Mouse (Mus musculus) C2C12 (cell line): ENCODE results near the gene Runx3. TPM values are rescaled to one million over a fixed set of nuclear protein-coding genes. Genes with fewer than 3 reads are reported as not detected.

Experiments used
- H3K27me3 ChIP-seq: one replicate; pipeline ENCODE4 v1.6.1; 2011; ENCODE audit not compliant: control insufficient read depth, insufficient read depth, insufficient read length
- H3K36me3 ChIP-seq: one replicate; pipeline ENCODE4 v1.6.1; 2011; ENCODE audit not compliant: control insufficient read depth, insufficient read depth
- H3K4me3 ChIP-seq: one replicate; pipeline ENCODE4 v1.5.1; 2011; ENCODE audit warnings: mild to moderate bottlenecking, control low read depth; ENCODE audit not compliant: poor library complexity, insufficient read depth, severe bottlenecking
- H3K79me2 ChIP-seq: one replicate; pipeline ENCODE4 v1.6.1; 2011; ENCODE audit not compliant: control insufficient read depth, insufficient read depth
- H3K79me3 ChIP-seq: one replicate; pipeline ENCODE4 v1.6.1; 2011; ENCODE audit warnings: low read depth, control low read depth
- H3ac ChIP-seq: one replicate; pipeline ENCODE3; 2011; ENCODE audit warnings: low read depth; ENCODE audit not compliant: control insufficient read depth, insufficient read length
- CEBPB ChIP-seq: IDR thresholded peaks from one replicate; pipeline ENCODE4 v1.6.1; 2011; ENCODE audit warnings: low read depth, mild to moderate bottlenecking, control low read depth, moderate library complexity
- CTCF ChIP-seq: IDR thresholded peaks from one replicate; pipeline ENCODE4 v1.5.1; 2011; ENCODE audit not compliant: control insufficient read depth, insufficient read depth, insufficient read length
- FOSL1 ChIP-seq: IDR thresholded peaks from one replicate; pipeline ENCODE4 v1.8.0; 2011; ENCODE audit warnings: mild to moderate bottlenecking, low read length; ENCODE audit not compliant: poor library complexity, insufficient read depth, severe bottlenecking
- MAX ChIP-seq: IDR thresholded peaks from one replicate; pipeline ENCODE4 v1.6.1; 2011; ENCODE audit warnings: mild to moderate bottlenecking, control low read depth
- MYOD1 ChIP-seq: IDR thresholded peaks from one replicate; pipeline ENCODE4 v1.6.1; 2011; ENCODE audit warnings: low read depth; ENCODE audit not compliant: control insufficient read depth, insufficient read length
- MYOG ChIP-seq: IDR thresholded peaks from one replicate; pipeline ENCODE4 v1.6.1; 2011; ENCODE audit not compliant: control insufficient read depth, insufficient read length; ENCODE audit errors: extremely low read depth
- USF1 ChIP-seq: IDR thresholded peaks from one replicate; pipeline ENCODE4 v1.6.1; 2011; ENCODE audit warnings: low read depth, mild to moderate bottlenecking, control low read depth, moderate library complexity
- polyA plus RNA-seq: library from polyadenylated mRNA; unstranded; fragments of >200 nt; fragmentation: generic; extraction: Trizol; gene quantifications from one replicate; pipeline ENCODE4 v1.2.1, GENCODE M21; 2012; ENCODE audit warnings: missing spikeins

The Runx3 gene
- polyA plus RNA-seq, 1 experiment: 19.5 TPM

DNA sequence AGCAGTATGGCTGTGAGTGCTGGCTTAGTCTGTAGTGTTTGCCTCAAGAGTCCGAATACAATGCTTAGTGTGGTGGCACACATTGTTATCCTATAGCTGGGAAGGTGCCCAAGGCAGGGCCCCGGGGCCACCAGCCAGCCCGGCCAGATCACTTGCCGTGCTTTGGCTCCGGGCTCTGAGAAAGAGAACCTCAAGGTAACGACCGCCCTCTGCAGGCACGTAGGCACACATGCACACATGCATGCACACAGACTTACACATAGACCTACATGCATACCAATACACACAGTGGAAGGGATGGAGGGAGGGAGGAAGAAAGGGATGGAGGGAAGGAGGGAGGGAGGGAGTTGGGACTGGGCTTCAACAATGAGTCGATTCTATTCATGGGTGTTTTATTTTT is 2.6 kb upstream of the Runx3 start:
- H3ac ChIP-seq: no peak overlapping the region
- H3K4me3 ChIP-seq: no peak overlapping the region
- TF ChIP-seq MYOG (no peak), FOSL1 (no peak), MYOD1 (no peak), USF1 (no peak), CEBPB (no peak), CTCF (no peak), MAX (no peak)
- H3K36me3 ChIP-seq: no peaks in the 10 kb centered on the region
- no peaks in the 10 kb centered on the region for H3K79me3 ChIP-seq
- H3K27me3 ChIP-seq: no peaks in the 10 kb centered on the region
- H3K79me2 ChIP-seq: no peaks in the 10 kb centered on the region

DNA sequence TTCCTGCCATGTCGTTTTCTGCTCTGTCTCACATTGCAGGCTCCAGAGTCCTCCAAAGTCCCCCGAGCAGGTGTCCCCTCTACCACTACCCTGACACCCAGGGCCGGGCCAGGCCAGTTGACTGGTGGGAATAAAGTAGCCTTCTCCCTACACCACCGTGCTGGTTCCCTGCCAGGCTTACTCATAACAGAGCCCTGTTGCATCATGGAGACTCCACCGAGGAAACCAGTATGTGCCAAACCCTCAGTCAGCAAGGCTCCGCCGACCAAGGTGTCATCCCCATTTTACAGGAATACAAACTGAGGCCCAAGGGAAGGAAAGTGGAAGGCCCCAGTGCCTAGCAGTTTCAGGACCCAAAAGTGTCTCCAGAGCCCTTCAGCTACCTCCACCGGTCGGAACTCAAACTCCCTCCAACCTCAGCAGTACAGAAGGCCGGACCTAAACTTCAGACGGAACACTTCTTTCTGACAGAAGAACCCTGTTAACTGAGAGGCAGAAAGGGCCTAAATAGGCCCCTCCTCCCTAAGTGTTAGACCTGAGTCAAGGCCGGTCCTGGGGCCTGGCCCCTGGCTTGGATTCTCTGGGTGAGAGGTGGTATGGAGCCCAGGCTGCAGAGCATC is 1.5 kb upstream of the Runx3 start:
- Histone ChIP-seq H3K27me3 (no peaks in the 10 kb centered on the region), H3K79me3 (no peaks in the 10 kb centered on the region), H3K79me2 (no peaks in the 10 kb centered on the region), H3K36me3 (no peaks in the 10 kb centered on the region), H3K4me3 (no peak overlapping the region), H3ac (no peak overlapping the region)
- TF ChIP-seq CEBPB (peak; percentile 79), CTCF (no peak), MAX (no peak), FOSL1 (no peak)

DNA sequence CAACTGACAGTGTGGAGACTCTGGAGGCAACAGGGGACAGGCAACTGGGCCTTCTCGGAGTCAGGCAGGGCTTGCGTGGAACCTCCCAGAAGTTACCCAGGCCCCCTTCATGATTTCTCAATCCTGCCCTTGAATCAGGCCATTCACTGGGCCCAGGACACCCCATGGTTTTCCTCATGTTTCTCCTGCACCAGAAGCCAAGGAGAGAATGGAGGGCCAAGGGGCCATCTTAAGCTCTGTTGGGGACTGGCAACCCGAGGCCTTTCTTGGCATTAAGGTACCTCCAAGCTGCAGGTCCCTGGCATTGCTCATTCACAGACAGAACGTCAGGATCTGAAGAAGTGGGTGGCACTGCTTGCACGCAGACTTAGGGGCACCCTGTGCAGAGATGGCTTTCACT is 3.3 kb downstream of the Runx3 start:
- TF ChIP-seq MYOD1 (no peak), CTCF (no peak), MAX (no peak), FOSL1 (no peak), MYOG (no peak), USF1 (no peak), CEBPB (no peak)
- Histone ChIP-seq H3K4me3 (no peak overlapping the region), H3K79me2 (no peaks in the 10 kb centered on the region), H3ac (no peak overlapping the region), H3K27me3 (no peaks in the 10 kb centered on the region), H3K79me3 (no peaks in the 10 kb centered on the region), H3K36me3 (no peaks in the 10 kb centered on the region)

DNA sequence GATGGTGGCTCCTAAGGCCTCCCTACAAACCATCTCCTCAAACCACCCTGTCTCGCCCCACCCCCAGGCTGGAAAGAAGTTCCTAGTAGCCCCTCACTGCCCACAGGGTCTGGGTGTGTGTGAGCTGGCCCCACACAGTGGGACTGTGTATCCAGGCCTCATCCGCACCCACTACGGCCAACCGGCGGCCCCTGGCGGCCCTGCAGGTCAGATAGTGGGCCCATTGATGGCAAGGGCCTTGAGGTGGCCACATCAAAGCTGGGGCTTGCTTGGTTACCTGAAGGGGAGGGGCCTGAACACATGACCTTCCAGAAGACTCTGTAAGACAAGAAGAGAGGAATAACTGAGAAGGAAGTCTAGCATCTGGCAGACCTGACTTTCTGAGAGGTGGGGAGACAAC is 4.3 kb downstream of the Runx3 start:
- Histone ChIP-seq H3K27me3 (no peaks in the 10 kb centered on the region), H3K79me2 (no peaks in the 10 kb centered on the region), H3K79me3 (no peaks in the 10 kb centered on the region), H3ac (no peak overlapping the region), H3K36me3 (no peaks in the 10 kb centered on the region), H3K4me3 (no peak overlapping the region)
- TF ChIP-seq CTCF: no peak
- no peak for TF ChIP-seq FOSL1
- TF ChIP-seq MYOD1: no peak
- no peak for TF ChIP-seq MAX
- TF ChIP-seq USF1: no peak
- TF ChIP-seq MYOG: no peak
- TF ChIP-seq CEBPB: no peak

DNA sequence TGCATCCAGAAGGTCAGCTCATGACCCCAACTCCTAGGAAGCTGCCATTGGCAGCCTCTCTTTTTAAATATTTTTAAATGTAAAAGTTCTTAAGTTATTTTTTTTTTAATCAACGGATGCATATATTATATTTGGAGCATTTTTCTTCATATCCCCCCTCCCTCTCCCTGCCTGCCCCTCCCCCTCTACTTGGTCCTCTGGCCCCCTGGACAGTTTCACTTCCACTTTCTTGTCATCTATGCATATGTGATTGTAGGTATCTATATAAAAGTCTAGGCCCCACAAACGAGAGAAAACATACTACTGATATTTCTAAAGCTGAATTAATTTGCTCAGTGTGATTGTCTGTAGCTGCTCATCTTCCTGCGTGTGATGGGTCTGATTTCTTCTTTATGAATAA is 4.7 kb downstream of the Runx3 start:
- no peaks in the 10 kb centered on the region for H3K36me3 ChIP-seq
- no peak overlapping the region for H3K4me3 ChIP-seq
- H3ac ChIP-seq: no peak overlapping the region
- no peaks in the 10 kb centered on the region for H3K79me2 ChIP-seq
- TF ChIP-seq MAX (no peak), CTCF (no peak), MYOG (no peak), MYOD1 (no peak), USF1 (no peak), FOSL1 (no peak), CEBPB (no peak)
- no peaks in the 10 kb centered on the region for H3K27me3 ChIP-seq
- H3K79me3 ChIP-seq: no peaks in the 10 kb centered on the region

DNA sequence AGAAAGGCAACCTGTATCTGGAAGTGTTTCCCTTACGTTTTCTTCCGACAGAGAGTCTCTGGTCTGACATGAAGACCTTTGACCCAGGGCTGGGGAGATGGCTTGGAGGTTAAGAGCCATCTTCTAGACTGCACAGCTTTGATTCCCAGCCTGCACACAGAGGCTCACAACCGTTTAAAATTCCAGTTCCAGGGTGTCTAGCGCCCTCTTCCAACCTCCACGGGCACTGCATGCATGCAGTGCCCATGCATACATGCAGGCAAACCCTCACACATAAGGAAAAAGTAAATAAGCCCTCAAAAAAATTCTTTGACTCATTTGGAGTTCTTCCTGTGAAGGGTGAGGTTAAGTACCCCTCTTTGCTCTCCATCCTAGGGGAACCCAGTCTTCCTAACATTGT is 5.9 kb downstream of the Runx3 start:
- no peaks in the 10 kb centered on the region for H3K79me2 ChIP-seq

More for the DNA sequence above, 5.9 kb downstream of the Runx3 start:
- no peaks in the 10 kb centered on the region for H3K27me3 ChIP-seq
- TF ChIP-seq CTCF (no peak), USF1 (no peak), FOSL1 (no peak), CEBPB (no peak), MYOG (no peak), MYOD1 (no peak), MAX (no peak)
- no peaks in the 10 kb centered on the region for H3K36me3 ChIP-seq
- no peak overlapping the region for H3ac ChIP-seq
- H3K79me3 ChIP-seq: no peaks in the 10 kb centered on the region
- no peak overlapping the region for H3K4me3 ChIP-seq
